Mouse (Mus musculus): Measurements from ENCODE around the gene Net1. TPM values are rescaled to one million over a fixed set of nuclear protein-coding genes. Genes with fewer than 3 reads are reported as not detected.
"Not testable (repeated sequence)": the region's sequence is repeated elsewhere in the genome, so short reads cannot be mapped to it uniquely, and the experiment has no call there.

Gene Net1
- polyA plus RNA-seq, 2 experiments from 2014 or later, result 25.3 to 27.0 TPM

- ATAC-seq, result no peak
These were observed 28.0 kb downstream of the Net1 start for GRCm38 (mm10) chr13:3890061-3890460.

GRCm38 (mm10) chr13:3889111-3889510 is 28.9 kb downstream of the Net1 start:
- no peak for ATAC-seq

GRCm38 (mm10) chr13:3886663-3887062 is 31.4 kb downstream of the Net1 start:
- no peak for ATAC-seq

- ATAC-seq, result no peak
These were observed 40.3 kb downstream of the Net1 start for GRCm38 (mm10) chr13:3877679-3878220.

GRCm38 (mm10) chr13:3877185-3877584 is 40.8 kb downstream of the Net1 start:
- ATAC-seq, result no peak

GRCm38 (mm10) chr13:3876448-3876847 is 41.6 kb downstream of the Net1 start:
- ATAC-seq, result no peak

- no peak for ATAC-seq
These were observed 45.2 kb downstream of the Net1 start for GRCm38 (mm10) chr13:3872832-3873231.

- no peak for ATAC-seq
These were observed 48.1 kb downstream of the Net1 start for GRCm38 (mm10) chr13:3869901-3870300.

GRCm38 (mm10) chr13:3867158-3867557 is 50.9 kb downstream of the Net1 start:
- no peak for ATAC-seq

- ATAC-seq, result no peak
These were observed 51.5 kb downstream of the Net1 start for GRCm38 (mm10) chr13:3866355-3867052.

GRCm38 (mm10) chr13:3865648-3866354 is 52.2 kb downstream of the Net1 start:
- ATAC-seq, result no peak

- ATAC-seq, result no peak
These were observed 55.0 kb downstream of the Net1 start for GRCm38 (mm10) chr13:3862922-3863580.

GRCm38 (mm10) chr13:3862325-3862724 is 55.7 kb downstream of the Net1 start:
- no peak for ATAC-seq

GRCm38 (mm10) chr13:3861251-3861650 is 56.8 kb downstream of the Net1 start:
- ATAC-seq, result no peak

- ATAC-seq, result no peak
These were observed 61.8 kb downstream of the Net1 start for GRCm38 (mm10) chr13:3856252-3856651.

GRCm38 (mm10) chr13:3854856-3855255 is 63.2 kb downstream of the Net1 start:
- ATAC-seq, result no peak

- ATAC-seq, result not testable (repeated sequence)
These were observed 64.2 kb downstream of the Net1 start, which contains the start of gene Calm5 for GRCm38 (mm10) chr13:3853648-3854333. Gene Calm5, plus strand, starts transcription at chr13:3854173.

- no peak for ATAC-seq
These were observed 67.7 kb downstream of the Net1 start for GRCm38 (mm10) chr13:3850330-3850729.

GRCm38 (mm10) chr13:3840662-3841061 is 77.4 kb downstream of the Net1 start:
- not testable (repeated sequence) for ATAC-seq

GRCm38 (mm10) chr13:3837312-3837807 is 80.7 kb downstream of the Net1 start, which contains the start of gene Calm4:
Gene Calm4, plus strand, starts transcription at chr13:3837757.
- ATAC-seq, result not testable (repeated sequence)

GRCm38 (mm10) chr13:3833644-3834043 is 84.4 kb downstream of the Net1 start:
- not testable (repeated sequence) for ATAC-seq

- ATAC-seq, result no peak
These were observed 85.6 kb downstream of the Net1 start for GRCm38 (mm10) chr13:3832450-3832849.

All from activated CD4-positive, CD25-positive, alpha-beta regulatory T cell, adult 4 months (primary cell).